Mouse (Mus musculus) heart, adult 9 months (tissue): ENCODE results near the gene Fam19a4.

Experiments used
- DNase-seq, 2 experiments: peaks; one replicate each; pipeline ENCODE4 v3.0.0; 2022; ENCODE audit warnings: low spot score in 2 of 2

Gene Fam19a4

DNA sequence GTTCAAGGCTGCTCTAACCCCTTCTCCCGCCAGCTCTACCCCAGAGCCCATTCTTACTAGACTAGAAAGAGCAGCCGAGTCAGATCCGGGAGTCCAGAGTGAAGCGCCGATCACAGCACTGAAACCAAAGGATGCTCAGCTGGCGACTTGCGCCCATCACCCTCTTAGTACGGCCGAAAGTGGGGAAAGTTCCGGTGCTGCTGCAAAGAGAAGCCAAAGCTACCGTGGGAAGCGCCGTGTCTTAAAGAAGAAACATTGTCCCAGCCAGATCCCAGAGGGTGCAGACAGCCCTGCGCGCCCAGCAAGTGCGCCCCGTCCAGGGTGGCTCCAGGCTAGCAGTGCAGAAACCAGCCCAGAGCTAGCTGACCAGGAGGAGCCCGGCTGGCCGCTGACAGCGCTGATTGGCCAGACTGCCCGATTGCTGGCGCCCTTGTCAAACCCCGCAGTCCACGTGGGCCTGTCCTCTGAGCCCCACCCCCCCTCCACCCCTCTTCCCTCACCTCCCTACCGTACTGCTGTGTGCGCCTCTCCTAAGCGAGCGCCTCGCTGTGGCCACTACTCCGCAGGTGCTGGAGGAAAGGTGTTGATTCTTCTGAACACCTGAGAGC lies at the start of gene Fam19a4:
Gene Fam19a4 (minus strand): TSS at position 340 of the 608 bp plus-strand sequence.
- DNase-seq = no peak

- DNase-seq = peak in 1 of 2 experiments; percentile 7
Measured at GRCm38 (mm10) chr6:97106777-97107176, 46.6 kb upstream of the Fam19a4 start.

DNA sequence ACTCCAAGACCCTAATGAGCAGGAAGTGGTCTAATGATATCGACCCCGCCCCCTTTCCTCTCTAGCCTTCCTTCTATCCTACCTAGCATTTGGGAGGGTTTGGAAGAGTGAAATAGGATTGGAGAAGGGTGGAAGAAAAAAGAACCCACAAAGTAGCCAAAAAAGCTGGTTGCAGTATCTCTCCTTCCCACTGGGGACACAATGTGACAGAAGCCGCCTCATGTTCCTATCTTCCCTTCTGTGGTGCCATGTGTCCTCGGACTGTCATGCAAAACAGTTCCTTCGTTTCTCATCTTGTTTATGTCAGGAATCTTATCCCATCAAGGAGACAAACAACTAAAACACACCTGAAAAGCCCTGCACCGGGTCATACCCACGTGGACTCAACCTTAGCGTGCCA lies 45.9 kb upstream of the Fam19a4 start:
- no peak for DNase-seq

DNA sequence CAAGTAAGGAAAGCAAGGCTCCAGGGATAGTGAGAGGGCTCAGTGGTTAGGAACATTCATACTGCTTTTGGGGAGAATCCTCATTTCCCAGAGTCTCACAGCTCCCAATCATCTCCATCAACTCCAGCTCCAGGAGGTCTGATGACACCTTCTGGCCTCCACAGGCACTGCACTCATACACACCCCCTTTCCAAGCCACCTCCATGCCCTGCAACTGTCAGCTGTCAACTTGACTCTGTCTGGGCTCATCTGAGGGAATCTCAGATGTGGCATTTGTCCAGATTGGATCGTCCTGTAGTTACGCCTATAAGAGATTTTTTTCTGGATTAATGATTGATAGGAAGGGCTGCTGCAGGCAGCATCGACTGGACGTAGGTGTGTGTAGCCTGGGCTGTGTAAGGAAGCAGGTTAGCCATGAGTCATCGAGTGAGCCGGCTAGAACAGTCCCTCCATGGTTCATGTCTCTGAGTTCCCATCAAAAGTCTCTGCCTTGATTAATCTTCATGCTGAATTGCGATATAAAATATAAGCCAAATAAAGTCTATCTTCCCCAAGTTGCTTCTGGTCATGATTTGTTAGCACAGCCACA lies 44.1 kb upstream of the Fam19a4 start:
- DNase-seq = no peak

DNA sequence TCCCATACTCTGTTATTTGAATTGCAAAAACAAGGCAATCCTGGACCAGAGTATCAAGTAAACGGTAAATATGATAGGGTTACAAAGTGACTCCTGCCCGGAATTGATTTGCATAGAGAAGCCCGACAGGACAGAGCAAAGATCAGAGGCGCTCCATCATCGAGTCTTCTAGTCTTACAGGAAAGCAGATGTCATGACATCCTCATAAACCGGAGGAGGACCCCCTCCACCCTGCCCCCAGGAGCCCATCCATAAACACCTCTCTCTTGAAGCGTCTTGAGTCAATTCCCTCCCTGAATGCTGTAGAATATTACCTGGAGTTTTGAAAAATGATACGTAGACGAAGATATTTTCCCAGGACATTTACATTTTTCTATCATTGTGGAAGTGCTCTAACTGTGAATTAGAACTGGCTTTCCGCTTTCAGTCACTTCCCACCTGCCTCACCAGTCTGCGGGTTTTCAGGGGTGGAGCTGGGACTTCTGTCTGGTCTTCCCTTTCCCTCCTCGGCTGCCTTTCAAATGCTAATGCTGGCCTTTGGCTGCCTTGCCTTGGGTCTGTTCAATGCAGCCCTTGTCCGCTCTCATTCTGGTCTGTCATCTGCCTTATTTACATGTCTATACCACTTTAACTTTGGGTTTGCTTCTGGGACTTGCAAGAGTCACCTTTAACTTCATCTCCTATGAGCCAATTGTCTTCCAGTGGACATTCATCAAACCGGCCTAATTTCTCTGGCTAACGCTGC lies 41.9 kb upstream of the Fam19a4 start:
- no peak for DNase-seq

- no peak for DNase-seq
Measured at GRCm38 (mm10) chr6:97101190-97101957, 41.2 kb upstream of the Fam19a4 start.

DNA sequence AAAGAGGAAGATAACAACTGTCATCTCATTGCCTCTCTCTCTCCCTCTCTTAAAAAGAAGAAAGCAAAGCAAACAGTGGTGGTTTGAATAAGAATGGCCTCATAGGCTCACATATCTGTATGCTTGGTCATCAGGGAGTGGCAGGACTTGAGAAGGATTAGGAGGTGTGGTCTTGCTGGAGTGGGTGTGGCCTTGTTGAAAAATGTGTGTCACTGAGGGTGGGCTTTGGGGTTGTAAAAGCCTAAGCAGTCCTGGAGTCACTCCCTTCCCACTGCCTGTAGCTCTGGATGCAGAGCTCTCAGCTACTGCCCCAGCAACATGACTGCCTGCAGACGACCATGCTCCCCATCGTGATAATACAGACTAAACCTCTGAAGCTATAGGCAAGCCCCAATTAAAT lies 22.1 kb upstream of the Fam19a4 start:
- DNase-seq = no peak

- no peak for DNase-seq
Measured at GRCm38 (mm10) chr6:97080016-97080415, 19.8 kb upstream of the Fam19a4 start.

GRCm38 (mm10) chr6:97059599-97059998 lies 614 bp downstream of the Fam19a4 start:
- no peak for DNase-seq

- DNase-seq = no peak
Measured at GRCm38 (mm10) chr6:97052196-97052770, 7.9 kb downstream of the Fam19a4 start.

GRCm38 (mm10) chr6:97048403-97048802 lies 11.8 kb downstream of the Fam19a4 start:
- DNase-seq = no peak

- no peak for DNase-seq
Measured at GRCm38 (mm10) chr6:97046541-97046940, 13.7 kb downstream of the Fam19a4 start.

GRCm38 (mm10) chr6:97027110-97027677 lies 33.0 kb downstream of the Fam19a4 start:
- no peak for DNase-seq

DNA sequence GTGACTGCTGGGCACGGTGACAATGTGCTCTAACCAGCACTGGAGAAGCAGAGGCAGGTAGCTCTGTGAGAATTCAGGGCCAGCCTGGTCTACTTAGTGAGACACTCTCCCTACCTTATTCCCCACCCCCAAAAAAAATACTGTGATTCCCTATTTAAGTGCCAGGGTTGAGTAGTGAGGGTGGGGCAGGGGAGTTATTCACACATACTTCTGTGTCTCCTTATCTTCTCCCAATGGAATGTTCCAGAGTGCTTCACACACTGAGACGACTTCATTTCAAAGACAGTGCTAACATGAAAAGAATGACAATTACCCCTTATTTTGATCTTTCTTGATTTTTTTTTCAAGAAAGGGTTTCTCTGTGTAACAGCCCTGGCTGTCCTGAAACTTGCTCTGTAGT lies 40.9 kb downstream of the Fam19a4 start:
- DNase-seq = no peak

- DNase-seq = no peak
Measured at GRCm38 (mm10) chr6:97016711-97017110, 43.5 kb downstream of the Fam19a4 start.

GRCm38 (mm10) chr6:97016018-97016417 lies 44.2 kb downstream of the Fam19a4 start:
- DNase-seq = no peak

- DNase-seq = peak; percentile 3 to 12
Measured at GRCm38 (mm10) chr6:97006513-97007094, 53.6 kb downstream of the Fam19a4 start.

- DNase-seq = peak in 1 of 2 experiments; percentile 8
Measured at GRCm38 (mm10) chr6:97005038-97005437, 55.2 kb downstream of the Fam19a4 start.

- DNase-seq = no peak
Measured at GRCm38 (mm10) chr6:96995556-96996159, 64.6 kb downstream of the Fam19a4 start.

DNA sequence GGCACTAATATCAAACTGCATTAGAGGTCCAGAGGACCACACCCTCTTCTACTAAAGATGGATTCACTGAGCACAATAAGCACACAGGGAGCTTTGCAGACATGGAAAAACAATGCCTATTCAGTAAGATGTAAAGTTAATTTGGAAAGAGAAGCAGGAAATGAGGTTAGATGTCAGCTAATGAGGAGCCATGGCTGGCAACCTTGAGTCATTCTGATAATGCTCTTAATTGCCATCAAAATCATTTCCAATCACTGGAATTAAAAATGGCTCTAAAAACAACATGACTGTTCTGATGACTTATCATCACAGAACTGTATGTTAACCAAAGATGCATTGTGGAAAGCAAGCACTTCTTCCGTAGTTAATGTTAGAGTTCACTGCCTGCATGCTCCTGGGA lies 68.5 kb downstream of the Fam19a4 start:
- DNase-seq = no peak

- no peak for DNase-seq
Measured at GRCm38 (mm10) chr6:96977537-96977936, 82.7 kb downstream of the Fam19a4 start.
